Mouse (Mus musculus) G1E (cell line): ENCODE measurements around the gene Lck.

Source experiments
- CTCF ChIP-seq: IDR thresholded peaks from 2 replicates; pipeline ENCODE4 v1.5.1; 2012; ENCODE audit warnings: low read depth, low read length, inconsistent platforms, mixed read lengths
- GATA1 ChIP-seq: IDR thresholded peaks from 2 replicates; pipeline ENCODE4 v1.6.1; 2012; ENCODE audit warnings: borderline replicate concordance, low read length, inconsistent platforms, mixed read lengths
- GATA2 ChIP-seq: IDR thresholded peaks from 2 replicates; pipeline ENCODE4 v1.6.1; 2012; ENCODE audit warnings: low read depth, low read length, inconsistent platforms, borderline replicate concordance
- POLR2AphosphoS5 ChIP-seq: IDR thresholded peaks from 2 replicates; pipeline ENCODE4 v1.6.1; 2012; ENCODE audit warnings: low read depth, low read length, inconsistent platforms; ENCODE audit not compliant: insufficient replicate concordance
- TAL1 ChIP-seq: conservative IDR thresholded peaks from 2 replicates; pipeline ENCODE4 v1.6.1; 2012; ENCODE audit warnings: low read depth, low read length, inconsistent platforms, mixed read lengths

DNA sequence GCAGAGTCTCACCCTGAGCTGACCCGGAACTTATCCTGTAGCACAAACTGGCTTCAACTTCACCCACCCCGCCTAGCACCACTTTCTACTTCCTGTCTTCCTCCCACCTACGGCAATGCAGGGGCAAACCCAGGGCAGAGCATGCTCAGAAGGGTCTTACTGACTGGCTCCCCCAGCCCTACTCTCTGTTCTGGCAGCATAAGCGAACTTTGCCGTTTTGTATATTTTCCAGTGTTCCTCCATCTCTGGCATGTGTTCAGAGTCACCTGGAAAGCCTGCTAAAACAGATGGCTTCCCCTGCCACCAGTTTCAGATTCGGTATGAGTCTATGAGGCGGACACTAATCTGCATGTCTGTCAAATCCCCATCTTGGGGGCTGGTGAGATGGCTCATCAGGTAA is 6.9 kb upstream of the Lck start:
- no peak for TF ChIP-seq TAL1
- no peak for TF ChIP-seq CTCF
- no peak for TF ChIP-seq GATA1
- TF ChIP-seq GATA2, result no peak
- no peak for TF ChIP-seq POLR2AphosphoS5
